Mouse (Mus musculus) intestine, embryonic 14.5 days (tissue): ENCODE measurements around the gene Creb5. TPM values are rescaled to one million over a fixed set of nuclear protein-coding genes. Genes with fewer than 3 reads are reported as not detected.
A peak's percentile ranks its signal among the peaks of the same experiment; 100 is the strongest.

Experiments used
- ATAC-seq: fragments of 200-750 bp; cut with Nextera tagmentation; replicated peaks from 2 replicates; pipeline ENCODE4 v1.8.0; 2017; ENCODE audit warnings: low read depth, moderate number of reproducible peaks, moderate TSS enrichment, moderate library complexity; ENCODE audit not compliant: low FRiP score, low TSS enrichment
- DNase-seq: peaks from one replicate; pipeline ENCODE4 v3.0.0-alpha.2; 2018; ENCODE audit warnings: low spot score
- H3K27ac ChIP-seq: fragments of 300-500 bp; sonication (generic); 2 replicates; pipeline ENCODE4 v1.5.1; 2014; ENCODE audit warnings: low read depth, mild to moderate bottlenecking, control low read depth
- H3K27me3 ChIP-seq: fragments of 300-500 bp; sonication (generic); replicated peaks from 2 replicates; pipeline ENCODE4 v1.6.1; 2014; ENCODE audit warnings: low read length, control low read depth; ENCODE audit not compliant: control insufficient read depth, insufficient read depth
- H3K36me3 ChIP-seq: fragments of 300-500 bp; sonication (generic); 2 replicates; pipeline ENCODE4 v1.6.1; 2014; ENCODE audit warnings: low read length, control low read depth; ENCODE audit not compliant: control insufficient read depth, insufficient read depth
- H3K4me1 ChIP-seq: fragments of 300-500 bp; sonication (generic); replicated peaks from 2 replicates; pipeline ENCODE4 v1.6.1; 2014; ENCODE audit warnings: low read length, control low read depth, mixed read lengths; ENCODE audit not compliant: control insufficient read depth, insufficient read depth
- H3K4me2 ChIP-seq: fragments of 300-500 bp; sonication (generic); 2 replicates; pipeline ENCODE4 v1.6.1; 2014; ENCODE audit warnings: low read length
- H3K4me3 ChIP-seq: fragments of 300-500 bp; sonication (generic); 2 replicates; pipeline ENCODE4 v1.5.1; 2014; ENCODE audit warnings: low read depth, low read length, control low read depth, mixed read lengths
- H3K9ac ChIP-seq: fragments of 300-500 bp; sonication (generic); 2 replicates; pipeline ENCODE4 v1.6.1; 2014; ENCODE audit warnings: mild to moderate bottlenecking, low read length
- H3K9me3 ChIP-seq: fragments of 300-500 bp; sonication (generic); 2 replicates; pipeline ENCODE4 v1.6.1; 2016; ENCODE audit warnings: low read length, control low read depth; ENCODE audit not compliant: control insufficient read depth
- WGBS: fragments of 180-500 bp; shearing (Covaris S2); extraction: QIAGEN DNeasy Blood & Tissue Kit; methylation state at CpG from one replicate; pipeline ENCODE4 v1.1.7; 2014; 5-methylcytosine and 5-hydroxymethylcytosine counted together
- polyA plus RNA-seq: library from polyadenylated mRNA; unstranded; fragments of >200 nt; fragmentation: Nextera tagmentation; extraction: Ambion mirVana; gene quantifications from 2 replicates; pipeline ENCODE4 v1.2.1, GENCODE M21; 2014

Gene Creb5
- polyA plus RNA-seq, 1 experiment from 2014 or later: 5.3 TPM

- no peak for ATAC-seq
- no peaks in the 10 kb centered on the region for H3K27me3 ChIP-seq
- H3K27ac ChIP-seq: peak overlapping the region; percentile 57; the same call in 1 of the 2 replicates
- no peak overlapping the region for H3K4me3 ChIP-seq
- H3K9me3 ChIP-seq: no peaks in the 10 kb centered on the region
- no peak overlapping the region for H3K4me2 ChIP-seq
- no peak overlapping the region for H3K9ac ChIP-seq
- WGBS: 21% methylated on average over 2 of the region's 2 CpGs
- H3K4me1 ChIP-seq: peaks cover 21% of the 10 kb centered on the region
- peak; percentile 55 for DNase-seq
- H3K36me3 ChIP-seq: no peaks in the 10 kb centered on the region
Measured at GRCm38 (mm10) chr6:53545483-53545900, 258.4 kb downstream of the Creb5 start.

- Histone ChIP-seq H3K4me3 (no peak overlapping the region), H3K4me1 (peaks cover 21% of the 10 kb centered on the region), H3K36me3 (no peaks in the 10 kb centered on the region), H3K9ac (no peak overlapping the region), H3K4me2 (no peak overlapping the region), H3K27ac (peak overlapping the region; percentile 57; the same call in 1 of the 2 replicates), H3K27me3 (no peaks in the 10 kb centered on the region), H3K9me3 (no peaks in the 10 kb centered on the region)
- WGBS: 22% methylated on average over 5 of the region's 5 CpGs
- DNase-seq: no peak
- ATAC-seq: no peak
Measured at GRCm38 (mm10) chr6:53545989-53546388, 258.9 kb downstream of the Creb5 start.

GRCm38 (mm10) chr6:53548236-53548635 lies 261.2 kb downstream of the Creb5 start:
- DNase-seq (no peak), ATAC-seq (no peak)
- no peaks in the 10 kb centered on the region for H3K9me3 ChIP-seq
- no peaks in the 10 kb centered on the region for H3K36me3 ChIP-seq
- no peak overlapping the region for H3K4me3 ChIP-seq
- H3K4me1 ChIP-seq: peaks cover 21% of the 10 kb centered on the region
- no peaks in the 10 kb centered on the region for H3K27me3 ChIP-seq
- no peak overlapping the region for H3K27ac ChIP-seq
- no peak overlapping the region for H3K4me2 ChIP-seq
- WGBS: 66% methylated on average over 6 of the region's 6 CpGs
- H3K9ac ChIP-seq: no peak overlapping the region

- DNase-seq (no peak), ATAC-seq (no peak)
- Histone ChIP-seq H3K9ac (no peak overlapping the region), H3K27me3 (no peaks in the 10 kb centered on the region), H3K4me3 (no peak overlapping the region), H3K4me2 (no peak overlapping the region), H3K36me3 (no peaks in the 10 kb centered on the region), H3K27ac (no peak overlapping the region), H3K9me3 (no peaks in the 10 kb centered on the region), H3K4me1 (peaks cover 21% of the 10 kb centered on the region)
- WGBS: 55% methylated on average over 6 of the region's 6 CpGs
Measured at GRCm38 (mm10) chr6:53549409-53549808, 262.3 kb downstream of the Creb5 start.

GRCm38 (mm10) chr6:53556050-53556449 lies 269.0 kb downstream of the Creb5 start:
- 36% methylated on average over 6 of the region's 6 CpGs for WGBS
- Histone ChIP-seq H3K9me3 (no peaks in the 10 kb centered on the region), H3K36me3 (no peaks in the 10 kb centered on the region), H3K27ac (no peak overlapping the region), H3K4me1 (peaks cover 4% of the 10 kb centered on the region; the same call in 1 of the 2 replicates), H3K4me2 (no peak overlapping the region), H3K27me3 (no peaks in the 10 kb centered on the region), H3K4me3 (no peak overlapping the region), H3K9ac (no peak overlapping the region)
- DNase-seq (no peak), ATAC-seq (no peak)

GRCm38 (mm10) chr6:53560928-53561327 lies 273.9 kb downstream of the Creb5 start:
- no peak for DNase-seq
- WGBS: 43% methylated on average over 5 of the region's 5 CpGs
- H3K4me3 ChIP-seq: no peak overlapping the region
- H3K4me2 ChIP-seq: no peak overlapping the region
- H3K9me3 ChIP-seq: no peaks in the 10 kb centered on the region
- no peak overlapping the region for H3K9ac ChIP-seq
- no peak for ATAC-seq
- peaks cover 4% of the 10 kb centered on the region; the same call in 1 of the 2 replicates for H3K4me1 ChIP-seq
- H3K36me3 ChIP-seq: no peaks in the 10 kb centered on the region
- H3K27me3 ChIP-seq: no peaks in the 10 kb centered on the region
- H3K27ac ChIP-seq: no peak overlapping the region

- Histone ChIP-seq H3K4me2 (no peak overlapping the region), H3K4me3 (no peak overlapping the region), H3K9me3 (no peaks in the 10 kb centered on the region), H3K27me3 (no peaks in the 10 kb centered on the region), H3K4me1 (peaks cover 4% of the 10 kb centered on the region; the same call in 1 of the 2 replicates), H3K36me3 (no peaks in the 10 kb centered on the region), H3K9ac (no peak overlapping the region), H3K27ac (no peak overlapping the region)
- ATAC-seq (no peak), DNase-seq (no peak)
- 71% methylated on average over 7 of the region's 7 CpGs for WGBS
Measured at GRCm38 (mm10) chr6:53562586-53562985, 275.5 kb downstream of the Creb5 start.

- H3K27me3 ChIP-seq: no peaks in the 10 kb centered on the region
- H3K4me2 ChIP-seq: no peak overlapping the region
- no peak for ATAC-seq
- no peak overlapping the region for H3K4me3 ChIP-seq
- H3K9me3 ChIP-seq: no peaks in the 10 kb centered on the region
- H3K9ac ChIP-seq: no peak overlapping the region
- WGBS: 69% methylated on average over 16 of the region's 16 CpGs
- H3K4me1 ChIP-seq: peaks cover 4% of the 10 kb centered on the region; the same call in 1 of the 2 replicates
- no peaks in the 10 kb centered on the region for H3K36me3 ChIP-seq
- no peak for DNase-seq
- no peak overlapping the region for H3K27ac ChIP-seq
Measured at GRCm38 (mm10) chr6:53563546-53564185, 276.6 kb downstream of the Creb5 start.

- no peak overlapping the region for H3K27ac ChIP-seq
- no peaks in the 10 kb centered on the region for H3K9me3 ChIP-seq
- no peaks in the 10 kb centered on the region for H3K27me3 ChIP-seq
- no peaks in the 10 kb centered on the region for H3K36me3 ChIP-seq
- DNase-seq (no peak), ATAC-seq (no peak)
- 46% methylated on average over 3 of the region's 3 CpGs for WGBS
- H3K4me3 ChIP-seq: no peak overlapping the region
- peaks cover 14% of the 10 kb centered on the region; the same call in 1 of the 2 replicates for H3K4me1 ChIP-seq
- no peak overlapping the region for H3K4me2 ChIP-seq
- H3K9ac ChIP-seq: no peak overlapping the region
Measured at GRCm38 (mm10) chr6:53569436-53569835, 282.4 kb downstream of the Creb5 start.
